Mouse (Mus musculus) embryonic fibroblast, embryonic 13.5 days (primary cell): ENCODE results near the gene Haus5. TPM values are rescaled to one million over a fixed set of nuclear protein-coding genes. Genes with fewer than 3 reads are reported as not detected.

Experiments used
- H3K27ac ChIP-seq: 2 replicates; pipeline ENCODE4 v1.5.1; 2012; ENCODE audit warnings: low read length, control low read depth, inconsistent platforms; ENCODE audit not compliant: insufficient read depth
- H3K4me1 ChIP-seq: 2 replicates; pipeline ENCODE4 v1.6.1; 2011; ENCODE audit warnings: low read length; ENCODE audit not compliant: control insufficient read depth, insufficient read depth
- H3K4me3 ChIP-seq: 2 replicates; pipeline ENCODE4 v1.5.1; 2011; ENCODE audit warnings: mild to moderate bottlenecking, control low read depth, low read length; ENCODE audit not compliant: insufficient read depth
- CTCF ChIP-seq: IDR thresholded peaks from 2 replicates; pipeline ENCODE4 v1.5.1; 2011; ENCODE audit warnings: mild to moderate bottlenecking, control low read depth, low read length, moderate library complexity, borderline replicate concordance; ENCODE audit not compliant: insufficient read depth
- POLR2A ChIP-seq: IDR thresholded peaks from 2 replicates; pipeline ENCODE4 v1.6.1; 2011; ENCODE audit warnings: low read depth, mild to moderate bottlenecking, control low read depth, low read length, moderate library complexity
- polyA plus RNA-seq: library from polyadenylated mRNA; stranded (reverse); fragments of >200 nt; gene quantifications from 2 replicates; pipeline ENCODE4 v1.2.4, GENCODE M21; 2011; ENCODE audit warnings: low read depth; ENCODE audit not compliant: missing spikeins, insufficient read length

Gene Haus5
- polyA plus RNA-seq, 1 experiment, result 10.5 TPM

DNA sequence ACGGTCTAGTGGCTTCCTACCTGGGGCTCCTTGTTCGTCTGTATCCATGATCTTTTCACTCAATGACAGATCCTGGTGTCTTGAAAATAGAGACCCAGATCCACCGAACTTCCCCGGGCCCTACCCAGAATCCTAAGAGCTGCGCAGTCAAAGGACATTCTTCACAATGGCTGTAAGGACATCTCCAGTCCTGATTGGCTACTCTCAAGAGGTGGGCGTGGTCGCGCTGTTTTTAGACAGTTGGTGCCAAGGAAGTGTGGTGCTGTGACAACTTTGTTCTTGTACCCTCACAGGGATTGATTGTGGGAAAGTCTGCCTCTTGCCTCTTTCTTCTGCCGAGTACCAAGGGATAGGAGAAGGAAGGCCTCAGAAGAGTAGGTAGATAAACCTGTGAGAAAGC is 6.7 kb upstream of the Haus5 start, which contains the start of gene Pmis2:
Gene Pmis2, minus strand, starts transcription at position 126 of the 400 bp plus-strand sequence.
- no peaks in the 10 kb centered on the region for H3K4me1 ChIP-seq
- no peak within 1 kb of the TSS for H3K27ac ChIP-seq
- no peak for TF ChIP-seq POLR2A
- no peak for TF ChIP-seq CTCF
- H3K4me3 ChIP-seq, result no peak within 1 kb of the TSS

- H3K27ac ChIP-seq, result no peak overlapping the region
Measured at GRCm38 (mm10) chr7:30669229-30669628, 4.4 kb upstream of the Haus5 start.

GRCm38 (mm10) chr7:30665321-30665720 is 527 bp upstream of the Haus5 start:
- peak overlapping the region; percentile 71 for H3K4me3 ChIP-seq
- TF ChIP-seq CTCF, result no peak
- H3K4me1 ChIP-seq, result no peaks in the 10 kb centered on the region
- no peak overlapping the region for H3K27ac ChIP-seq

More at GRCm38 (mm10) chr7:30669229-30669628, 4.4 kb upstream of the Haus5 start:
- no peak overlapping the region for H3K4me3 ChIP-seq
- TF ChIP-seq CTCF (no peak), POLR2A (no peak)
- H3K4me1 ChIP-seq, result no peaks in the 10 kb centered on the region

GRCm38 (mm10) chr7:30649591-30650540 is 14.9 kb downstream of the Haus5 start, which contains the start of gene Rbm42:
TSS of gene Rbm42 (minus strand) at chr7:30650317.
- Histone ChIP-seq H3K4me3 (peak within 1 kb of the TSS; percentile 75), H3K27ac (no peak within 1 kb of the TSS), H3K4me1 (no peaks in the 10 kb centered on the region)
- TF ChIP-seq POLR2A, result peak; percentile 71
- no peak for TF ChIP-seq CTCF

- H3K4me1 ChIP-seq, result no peaks in the 10 kb centered on the region
- H3K27ac ChIP-seq, result no peak overlapping the region
- TF ChIP-seq CTCF (no peak), POLR2A (no peak)
- H3K4me3 ChIP-seq, result no peak overlapping the region
Measured at GRCm38 (mm10) chr7:30639083-30639482, 25.7 kb downstream of the Haus5 start.

DNA sequence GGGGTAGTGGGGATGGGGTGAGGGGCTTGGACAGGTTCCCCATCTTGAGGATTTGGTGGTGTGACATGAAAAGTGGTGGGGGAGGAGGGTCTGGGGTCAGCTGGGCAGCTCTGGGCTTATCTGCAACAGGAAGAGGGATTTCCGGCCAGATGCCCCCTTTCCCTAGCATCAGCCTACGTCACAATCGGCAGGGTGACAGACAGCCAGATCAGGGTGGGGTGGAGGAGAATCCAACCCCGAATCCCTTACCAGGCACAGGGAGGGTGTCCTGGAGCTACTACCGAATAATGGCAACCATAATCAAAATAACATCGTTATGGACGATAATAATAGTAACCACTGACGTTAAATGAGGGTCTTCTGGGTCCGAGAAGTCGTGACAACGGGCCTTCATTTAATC is 28.4 kb downstream of the Haus5 start:
- no peak overlapping the region for H3K4me3 ChIP-seq
- H3K4me1 ChIP-seq, result no peaks in the 10 kb centered on the region
- no peak overlapping the region for H3K27ac ChIP-seq
- no peak for TF ChIP-seq CTCF
- TF ChIP-seq POLR2A, result no peak

GRCm38 (mm10) chr7:30635752-30636151 is 29.0 kb downstream of the Haus5 start, which contains the start of gene Etv2:
TSS of gene Etv2 (minus strand) at chr7:30635852.
- Histone ChIP-seq H3K4me1 (no peaks in the 10 kb centered on the region), H3K27ac (no peak within 1 kb of the TSS), H3K4me3 (no peak within 1 kb of the TSS)
- TF ChIP-seq CTCF (no peak), POLR2A (no peak)

GRCm38 (mm10) chr7:30634621-30635020 is 30.2 kb downstream of the Haus5 start:
- TF ChIP-seq POLR2A (no peak), CTCF (0 out of 2 replicates have a peak, but pooled peaks have one; percentile 13)
- no peak overlapping the region for H3K4me3 ChIP-seq
- H3K4me1 ChIP-seq, result no peaks in the 10 kb centered on the region
- H3K27ac ChIP-seq, result no peak overlapping the region

DNA sequence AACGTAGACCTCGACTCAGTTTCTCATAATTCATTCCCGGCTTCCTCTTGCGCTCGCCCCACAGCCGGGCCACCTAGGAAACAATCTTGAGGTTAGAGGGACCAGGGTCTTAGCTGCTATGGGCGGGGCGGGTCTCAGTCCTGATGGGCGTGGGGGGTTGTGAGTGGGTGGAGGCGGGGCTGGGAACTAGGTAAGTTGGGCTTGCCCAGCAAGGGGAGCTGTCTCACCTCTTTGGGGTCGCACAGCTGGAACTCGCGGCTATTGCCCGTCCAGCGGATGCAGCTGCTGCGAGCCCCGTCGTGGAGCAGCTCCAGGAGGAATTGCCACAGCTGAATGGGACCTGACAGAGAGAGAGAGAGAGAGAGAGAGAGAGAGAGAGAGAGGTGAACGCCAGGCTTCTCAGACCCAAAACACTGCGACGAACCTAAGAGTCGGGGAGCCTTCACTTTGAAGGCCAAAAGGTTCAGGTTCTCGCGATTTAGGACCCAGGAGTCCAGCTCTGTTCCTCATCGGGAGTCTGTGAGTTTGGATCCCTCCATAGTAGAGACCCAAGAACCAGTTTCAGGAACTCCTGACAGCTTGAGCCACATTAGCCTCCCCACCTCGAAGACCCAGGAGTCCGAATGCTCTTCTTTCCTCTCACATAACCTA is 30.9 kb downstream of the Haus5 start:
- TF ChIP-seq POLR2A, result no peak
- no peak for TF ChIP-seq CTCF
- H3K4me1 ChIP-seq, result no peaks in the 10 kb centered on the region
- no peak overlapping the region for H3K4me3 ChIP-seq
- H3K27ac ChIP-seq, result no peak overlapping the region
